Mouse (Mus musculus) intestine, embryonic 15.5 days (tissue): Measurements from ENCODE around the gene Dennd1b. TPM values are rescaled to one million over a fixed set of nuclear protein-coding genes. Genes with fewer than 3 reads are reported as not detected.
A peak's percentile ranks its signal among the peaks of the same experiment; 100 is the strongest.

Experiments used
- ATAC-seq: fragments of 200-750 bp; cut with Nextera tagmentation; 2 replicates; pipeline ENCODE4 v1.8.0; 2017; ENCODE audit warnings: moderate TSS enrichment, moderate library complexity
- H3K27ac ChIP-seq: fragments of 300-500 bp; sonication (generic); 2 replicates; pipeline ENCODE4 v1.5.1; 2015; ENCODE audit warnings: mild to moderate bottlenecking, inconsistent platforms
- H3K27me3 ChIP-seq: fragments of 300-500 bp; sonication (generic); replicated peaks from 2 replicates; pipeline ENCODE4 v1.6.1; 2015; ENCODE audit warnings: inconsistent platforms
- H3K36me3 ChIP-seq: fragments of 300-500 bp; sonication (generic); 2 replicates; pipeline ENCODE4 v1.6.1; 2015; ENCODE audit warnings: inconsistent platforms
- H3K4me1 ChIP-seq: fragments of 300-500 bp; sonication (generic); replicated peaks from 2 replicates; pipeline ENCODE4 v1.6.1; 2015; ENCODE audit warnings: inconsistent platforms
- H3K4me2 ChIP-seq: fragments of 300-500 bp; sonication (generic); replicated peaks from 2 replicates; pipeline ENCODE4 v1.6.1; 2015; ENCODE audit warnings: mild to moderate bottlenecking, inconsistent platforms
- H3K4me3 ChIP-seq: fragments of 300-500 bp; sonication (generic); replicated peaks from 2 replicates; pipeline ENCODE4 v1.5.1; 2015; ENCODE audit warnings: inconsistent platforms
- H3K9ac ChIP-seq: fragments of 300-500 bp; sonication (generic); 2 replicates; pipeline ENCODE4 v1.6.1; 2015; ENCODE audit warnings: inconsistent platforms
- H3K9me3 ChIP-seq: fragments of 300-500 bp; sonication (generic); 2 replicates; pipeline ENCODE4 v1.6.1; 2016; ENCODE audit warnings: inconsistent platforms
- WGBS: fragments of 180-500 bp; shearing (Covaris S2); methylation state at CpG from one replicate; pipeline ENCODE4 v1.1.7; 2015; 5-methylcytosine and 5-hydroxymethylcytosine counted together
- polyA plus RNA-seq: library from polyadenylated mRNA; unstranded; fragments of >200 nt; fragmentation: Nextera tagmentation; extraction: Ambion mirVana; gene quantifications from 2 replicates; pipeline ENCODE4 v1.2.1, GENCODE M21; 2015

Dennd1b gene
- 9.0 and 9.4 TPM in 2 replicates for polyA plus RNA-seq

- Histone ChIP-seq H3K36me3 (no peaks in the 10 kb centered on the region), H3K9ac (peak within 1 kb of the TSS; percentile 95), H3K27ac (peak within 1 kb of the TSS; percentile 92), H3K27me3 (no peaks in the 10 kb centered on the region), H3K4me3 (peak within 1 kb of the TSS; percentile 84), H3K4me1 (0 out of 2 replicates have a peak, but pooled peaks cover 7% of the 10 kb centered on the region), H3K9me3 (no peaks in the 10 kb centered on the region), H3K4me2 (peak within 1 kb of the TSS; percentile 72)
- ATAC-seq, result peak; percentile 90
- under 1% methylated on average over 66 of the region's 69 CpGs for WGBS
Observed at GRCm38 (mm10) chr1:138963161-138963867, at the start of gene Dennd1b. Dennd1b (plus strand) TSS chr1:138963435.

DNA sequence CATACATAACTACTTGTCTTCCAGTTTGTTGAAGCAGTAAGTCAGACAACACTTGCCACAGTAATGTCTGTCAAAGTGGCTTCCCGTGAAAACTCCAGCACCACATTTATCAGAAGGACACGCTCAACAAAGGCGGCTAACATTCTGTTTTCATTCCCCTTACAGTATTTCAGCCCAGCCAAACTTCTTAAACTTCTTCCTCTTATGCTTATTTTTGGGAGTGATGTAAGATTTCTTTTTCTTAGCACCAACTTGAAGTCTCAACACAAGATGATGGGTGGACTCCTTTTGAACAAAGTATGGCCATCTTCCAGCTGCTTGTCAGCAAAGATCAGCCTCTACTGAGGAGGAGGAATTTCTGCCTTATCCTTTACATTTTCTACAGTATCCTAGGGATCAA, 47.6 kb upstream of the Dennd1b start:
- H3K4me1 ChIP-seq, result peaks cover 4% of the 10 kb centered on the region; the same call in 1 of the 2 replicates
- no peak for ATAC-seq
- no peak overlapping the region for H3K4me3 ChIP-seq
- H3K4me2 ChIP-seq, result no peak overlapping the region
- H3K9me3 ChIP-seq, result no peaks in the 10 kb centered on the region
- no peak overlapping the region for H3K9ac ChIP-seq
- no peak overlapping the region for H3K27ac ChIP-seq
- H3K27me3 ChIP-seq, result no peaks in the 10 kb centered on the region
- H3K36me3 ChIP-seq, result no peaks in the 10 kb centered on the region
- WGBS, result 94% methylated on average over 3 of the region's 3 CpGs

DNA sequence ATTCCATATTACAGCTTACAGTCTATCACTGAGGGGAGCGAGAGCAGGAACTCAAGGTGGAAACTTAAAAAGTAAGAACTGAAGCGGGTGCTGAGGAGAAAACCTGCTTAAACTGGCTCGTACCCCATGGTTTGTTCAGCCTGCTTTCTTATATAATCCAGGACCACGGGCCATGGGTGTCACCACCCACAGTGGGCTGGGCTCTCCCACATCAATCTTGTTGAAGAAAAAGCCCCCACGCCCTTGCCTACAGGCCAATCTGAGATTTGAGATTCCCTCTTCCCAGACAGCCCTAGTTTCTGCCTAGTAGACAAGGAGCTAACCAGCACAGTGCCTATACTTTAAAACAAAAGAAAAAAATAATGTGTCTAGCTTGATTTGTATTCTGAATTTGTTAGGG, 43.6 kb upstream of the Dennd1b start:
- Histone ChIP-seq H3K27ac (no peak overlapping the region), H3K4me1 (no peaks in the 10 kb centered on the region), H3K27me3 (no peaks in the 10 kb centered on the region), H3K4me3 (no peak overlapping the region), H3K4me2 (no peak overlapping the region), H3K9me3 (no peaks in the 10 kb centered on the region), H3K9ac (no peak overlapping the region), H3K36me3 (no peaks in the 10 kb centered on the region)
- no peak for ATAC-seq
- WGBS, result 81% methylated on average over 5 of the region's 5 CpGs

DNA sequence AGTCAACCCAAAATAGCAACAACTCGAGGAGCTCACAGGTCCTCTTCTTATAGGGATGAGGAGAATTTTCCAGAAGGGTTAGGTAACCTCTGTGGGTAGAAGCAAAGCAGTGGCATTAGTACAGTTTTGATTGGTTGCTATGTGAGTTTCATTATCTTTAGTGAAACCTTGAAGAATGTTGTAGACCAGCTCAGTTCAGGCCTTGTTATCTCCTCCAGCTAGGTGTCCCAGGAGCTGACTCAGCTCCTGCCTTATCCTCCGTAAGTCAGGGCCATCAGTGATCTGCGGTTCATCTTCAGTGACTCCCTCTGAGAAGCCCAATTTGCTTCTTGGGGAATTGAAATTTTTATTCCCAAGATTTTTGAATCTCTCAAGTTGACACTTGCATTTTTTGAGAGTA, 43.2 kb upstream of the Dennd1b start:
- Histone ChIP-seq H3K9ac (no peak overlapping the region), H3K4me1 (no peaks in the 10 kb centered on the region), H3K9me3 (no peaks in the 10 kb centered on the region), H3K36me3 (no peaks in the 10 kb centered on the region), H3K4me3 (no peak overlapping the region), H3K27ac (no peak overlapping the region), H3K4me2 (no peak overlapping the region), H3K27me3 (no peaks in the 10 kb centered on the region)
- WGBS, result 89% methylated on average over 3 of the region's 3 CpGs
- ATAC-seq, result no peak

DNA sequence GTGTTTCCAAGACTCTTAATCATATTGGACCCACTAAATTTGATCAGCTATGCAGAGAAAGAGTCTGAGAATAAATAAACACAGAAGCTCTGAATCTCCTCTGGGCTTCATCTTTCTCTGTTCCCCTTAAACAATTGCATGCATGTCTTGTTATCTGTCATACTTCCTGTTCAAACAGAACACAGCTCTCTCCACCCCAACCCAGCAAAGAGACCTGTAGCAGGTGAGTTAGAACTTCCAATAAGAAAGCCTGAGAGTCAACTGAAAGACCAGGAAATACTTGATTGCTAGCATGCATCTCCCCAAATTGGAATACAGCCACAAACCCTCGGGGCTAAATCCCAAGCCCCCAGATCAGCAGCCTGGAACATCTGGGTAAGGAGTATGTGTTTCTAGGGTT, 42.4 kb upstream of the Dennd1b start:
- H3K27ac ChIP-seq, result no peak overlapping the region
- H3K9ac ChIP-seq, result no peak overlapping the region
- no peaks in the 10 kb centered on the region for H3K4me1 ChIP-seq
- no peaks in the 10 kb centered on the region for H3K27me3 ChIP-seq
- WGBS, result 50% methylated on average over 1 of the region's 1 CpGs
- H3K9me3 ChIP-seq, result no peaks in the 10 kb centered on the region
- H3K36me3 ChIP-seq, result no peaks in the 10 kb centered on the region
- H3K4me3 ChIP-seq, result no peak overlapping the region
- H3K4me2 ChIP-seq, result no peak overlapping the region
- ATAC-seq, result no peak

- H3K4me1 ChIP-seq, result no peaks in the 10 kb centered on the region
Observed at GRCm38 (mm10) chr1:138922886-138923285, 40.3 kb upstream of the Dennd1b start.

DNA sequence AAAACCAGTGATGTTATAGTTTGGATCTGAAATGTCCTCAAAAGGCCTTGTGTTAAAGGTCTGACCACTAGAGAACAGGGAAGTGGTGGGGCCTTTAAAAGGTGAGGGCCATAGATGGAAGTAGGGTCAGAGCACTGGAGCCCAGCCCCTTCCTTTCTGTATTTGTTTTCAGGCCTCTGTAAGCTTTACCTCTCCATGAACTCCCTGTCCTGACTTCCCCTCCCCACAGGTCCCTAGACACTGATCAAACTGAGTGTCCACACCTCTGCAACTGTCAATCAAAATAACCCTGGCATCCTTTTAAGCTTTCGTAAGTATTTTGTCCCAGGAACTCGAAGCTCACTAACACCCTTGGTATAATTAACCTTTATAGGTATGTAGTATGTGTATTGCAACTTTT, 39.0 kb upstream of the Dennd1b start:
- H3K4me2 ChIP-seq, result no peak overlapping the region
- peaks cover 8% of the 10 kb centered on the region for H3K4me1 ChIP-seq
- no peak overlapping the region for H3K9ac ChIP-seq
- H3K9me3 ChIP-seq, result no peaks in the 10 kb centered on the region
- H3K4me3 ChIP-seq, result no peak overlapping the region
- H3K27me3 ChIP-seq, result no peaks in the 10 kb centered on the region
- H3K27ac ChIP-seq, result no peak overlapping the region
- ATAC-seq, result no peak
- 76% methylated on average over 2 of the region's 2 CpGs for WGBS
- H3K36me3 ChIP-seq, result no peaks in the 10 kb centered on the region

More at GRCm38 (mm10) chr1:138922886-138923285, 40.3 kb upstream of the Dennd1b start:
- no peaks in the 10 kb centered on the region for H3K9me3 ChIP-seq
- no peak overlapping the region for H3K27ac ChIP-seq
- WGBS, result 88% methylated on average over 6 of the region's 6 CpGs
- H3K27me3 ChIP-seq, result no peaks in the 10 kb centered on the region
- H3K4me2 ChIP-seq, result no peak overlapping the region
- no peak for ATAC-seq
- H3K4me3 ChIP-seq, result no peak overlapping the region
- H3K9ac ChIP-seq, result no peak overlapping the region
- no peaks in the 10 kb centered on the region for H3K36me3 ChIP-seq

- Histone ChIP-seq H3K27ac (peak overlapping the region; percentile 79), H3K4me3 (no peak overlapping the region), H3K9me3 (no peaks in the 10 kb centered on the region), H3K4me2 (peak overlapping the region; percentile 32; the same call in 1 of the 2 replicates), H3K4me1 (peaks cover 20% of the 10 kb centered on the region), H3K27me3 (no peaks in the 10 kb centered on the region), H3K36me3 (no peaks in the 10 kb centered on the region), H3K9ac (no peak overlapping the region)
- 49% methylated on average over 11 of the region's 11 CpGs for WGBS
- peak; percentile 96 for ATAC-seq
Observed at GRCm38 (mm10) chr1:138928671-138929483, 34.4 kb upstream of the Dennd1b start.

- Histone ChIP-seq H3K9me3 (no peaks in the 10 kb centered on the region), H3K9ac (no peak overlapping the region), H3K36me3 (no peaks in the 10 kb centered on the region), H3K27ac (no peak overlapping the region), H3K27me3 (no peaks in the 10 kb centered on the region), H3K4me1 (peaks cover 20% of the 10 kb centered on the region), H3K4me2 (no peak overlapping the region), H3K4me3 (no peak overlapping the region)
- ATAC-seq, result no peak
- 29% methylated on average over 3 of the region's 3 CpGs for WGBS
Observed at GRCm38 (mm10) chr1:138929985-138930384, 33.2 kb upstream of the Dennd1b start.

DNA sequence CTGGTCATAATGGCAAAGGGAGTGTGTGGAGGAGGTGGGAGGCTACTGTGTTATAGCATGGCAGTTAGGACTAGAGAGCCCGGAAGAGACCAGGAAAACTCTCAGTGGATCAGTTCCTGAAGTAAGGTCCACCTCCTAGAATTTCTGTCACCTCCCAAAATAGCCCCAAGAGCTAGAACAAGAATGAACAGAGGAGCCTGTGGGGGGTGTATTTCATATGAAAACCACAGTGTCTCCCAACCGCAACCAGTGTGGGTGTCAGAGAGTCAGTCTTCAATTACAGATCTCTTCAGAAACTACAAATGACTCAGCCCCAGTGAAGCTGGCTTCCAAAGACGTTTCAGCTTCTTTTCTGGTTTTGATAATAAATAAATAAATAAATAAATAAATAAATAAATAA, 32.4 kb upstream of the Dennd1b start:
- no peaks in the 10 kb centered on the region for H3K9me3 ChIP-seq
- H3K4me1 ChIP-seq, result peaks cover 20% of the 10 kb centered on the region
- 55% methylated on average over 3 of the region's 3 CpGs for WGBS
- no peak overlapping the region for H3K9ac ChIP-seq
- no peak overlapping the region for H3K4me2 ChIP-seq
- H3K27me3 ChIP-seq, result no peaks in the 10 kb centered on the region
- no peaks in the 10 kb centered on the region for H3K36me3 ChIP-seq
- ATAC-seq, result no peak
- no peak overlapping the region for H3K27ac ChIP-seq
- no peak overlapping the region for H3K4me3 ChIP-seq

DNA sequence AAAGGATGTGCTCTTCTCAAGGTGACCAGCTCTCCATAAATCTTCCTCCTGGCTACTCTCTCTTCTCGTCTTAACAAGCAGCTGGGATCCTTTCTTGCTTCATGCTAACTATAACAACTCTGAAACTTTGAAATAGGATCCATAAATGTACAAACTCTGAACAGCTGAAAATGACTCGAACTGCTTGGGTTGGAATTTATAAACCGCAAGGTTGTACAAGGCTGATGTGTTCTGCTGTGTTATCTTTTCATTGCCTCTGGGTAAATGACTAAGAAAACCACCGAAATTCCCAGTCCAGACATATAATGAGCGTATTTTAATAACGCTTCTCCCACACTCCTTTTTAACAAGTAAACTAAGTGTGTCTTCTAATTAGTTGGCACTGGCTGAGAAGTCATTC, 27.1 kb upstream of the Dennd1b start:
- H3K4me2 ChIP-seq, result no peak overlapping the region
- 60% methylated on average over 6 of the region's 6 CpGs for WGBS
- H3K27ac ChIP-seq, result no peak overlapping the region
- no peak for ATAC-seq
- H3K9me3 ChIP-seq, result no peaks in the 10 kb centered on the region
- no peaks in the 10 kb centered on the region for H3K27me3 ChIP-seq
- H3K36me3 ChIP-seq, result no peaks in the 10 kb centered on the region
- H3K9ac ChIP-seq, result no peak overlapping the region
- no peak overlapping the region for H3K4me3 ChIP-seq
- no peaks in the 10 kb centered on the region for H3K4me1 ChIP-seq

GRCm38 (mm10) chr1:138937686-138938370, 25.4 kb upstream of the Dennd1b start:
- 57% methylated on average over 6 of the region's 6 CpGs for WGBS
- Histone ChIP-seq H3K4me2 (no peak overlapping the region), H3K9ac (no peak overlapping the region), H3K36me3 (no peaks in the 10 kb centered on the region), H3K27me3 (no peaks in the 10 kb centered on the region), H3K9me3 (no peaks in the 10 kb centered on the region), H3K4me1 (no peaks in the 10 kb centered on the region), H3K27ac (no peak overlapping the region), H3K4me3 (no peak overlapping the region)
- 0 out of 2 replicates have a peak, but pooled peaks have one; percentile 28 for ATAC-seq
